Mouse (Mus musculus): Measurements from ENCODE around the gene Fam19a2.

The Fam19a2 gene

DNA sequence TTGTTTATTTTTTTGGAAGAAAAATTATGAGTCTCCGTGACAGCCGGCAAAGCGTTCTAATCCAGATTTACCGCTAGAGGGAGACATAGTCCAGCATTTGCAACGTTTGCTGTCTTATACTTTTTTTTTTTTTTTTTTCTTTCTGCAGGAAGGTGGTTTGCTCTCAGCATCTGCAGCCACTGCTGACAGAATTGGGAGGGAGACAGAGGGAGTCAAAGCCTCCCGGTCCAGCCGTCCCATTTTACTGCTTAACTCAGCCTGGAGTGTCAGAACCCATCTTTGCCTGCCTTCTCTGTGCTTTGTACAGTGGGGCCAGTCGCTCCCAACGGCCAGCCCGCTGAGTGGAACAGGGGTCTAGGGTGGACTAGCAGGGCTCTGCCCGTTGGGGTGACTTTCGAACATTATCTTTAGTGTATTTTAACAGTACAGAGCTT is at the start of gene Fam19a2:
Fam19a2 (plus strand) TSS at position 121 of the 434 bp plus-strand sequence.
- peak; percentile 76 for DNase-seq (ENCODE audit: low read depth, low spot score)

DNA sequence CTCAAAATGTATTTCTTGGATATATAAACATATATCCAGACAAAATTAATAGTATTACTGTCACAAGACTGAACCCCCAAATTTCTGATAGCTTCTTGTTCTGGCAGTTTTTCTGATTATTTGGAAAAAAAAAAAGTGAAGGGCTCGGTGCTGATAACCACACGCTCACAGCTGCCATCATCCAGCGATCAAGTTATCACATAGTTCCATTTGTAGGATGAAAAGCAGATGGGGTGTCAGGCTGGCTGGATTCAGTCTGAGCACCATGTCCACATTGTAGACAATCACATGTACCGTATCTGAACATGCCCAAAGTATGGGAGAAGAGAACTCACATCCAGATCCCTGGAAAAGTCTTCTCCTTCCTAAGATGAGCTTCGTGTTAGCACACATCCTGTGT is 41.0 kb upstream of the Fam19a2 start:
- no peak for DNase-seq (ENCODE audit: low read depth, low spot score)

DNA sequence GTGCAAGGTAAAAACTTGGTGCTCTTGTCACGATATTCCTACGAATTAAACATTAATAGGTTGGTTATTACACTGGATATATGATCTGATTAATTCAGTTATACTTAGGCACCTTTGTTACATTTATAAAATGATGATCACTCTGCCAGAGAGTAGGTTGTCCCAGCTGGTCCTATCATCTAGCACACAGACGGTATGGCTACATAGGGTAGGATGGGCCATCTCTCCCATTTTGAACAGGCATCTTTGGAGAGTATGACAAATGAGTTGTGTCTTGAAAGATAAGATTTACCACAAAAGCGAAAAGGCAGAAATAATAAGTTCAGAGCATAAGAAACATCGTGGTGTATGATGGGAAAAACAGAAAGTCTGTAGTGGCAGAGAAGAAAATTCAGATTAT is 34.4 kb upstream of the Fam19a2 start:
- no peak for DNase-seq (ENCODE audit: low read depth, low spot score)

DNA sequence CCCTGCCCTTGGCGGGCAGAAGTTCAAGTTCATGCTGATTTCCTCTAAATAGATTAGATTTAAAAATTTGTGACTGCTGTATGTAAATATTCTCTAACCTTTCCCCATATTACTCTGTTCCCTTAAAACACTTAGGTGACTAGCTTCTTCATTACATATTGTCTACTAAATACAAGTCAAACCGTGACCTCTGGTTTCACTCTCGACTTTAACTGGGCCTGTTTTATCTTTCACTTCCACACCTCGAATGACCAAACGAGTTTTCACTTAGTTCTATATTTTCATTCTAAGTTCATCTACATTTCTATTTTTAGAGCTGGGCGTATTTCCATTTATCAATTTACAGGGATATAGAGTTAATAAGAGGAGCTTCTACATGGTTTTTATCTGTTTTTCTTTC is 15.7 kb upstream of the Fam19a2 start:
- no peak for DNase-seq (ENCODE audit: low read depth, low spot score)

DNA sequence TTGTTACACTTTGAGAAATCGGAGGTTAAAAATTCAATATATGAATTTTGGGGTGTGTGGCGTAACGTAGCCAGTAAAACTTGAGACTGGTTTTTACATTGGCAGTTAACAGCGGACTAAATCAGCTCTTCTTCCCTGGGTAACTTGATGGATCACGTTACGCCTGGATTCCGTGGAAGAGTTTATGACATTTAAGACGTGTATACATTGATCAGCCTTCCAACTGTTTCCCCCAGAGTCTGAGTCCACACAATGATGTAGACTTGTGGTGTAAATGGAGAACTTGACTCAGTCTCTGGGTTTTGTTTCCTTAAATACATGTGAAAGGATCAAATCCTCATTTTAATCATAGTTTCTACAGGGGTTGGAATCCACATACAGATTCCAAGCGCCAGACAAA is 11.9 kb upstream of the Fam19a2 start:
- DNase-seq (ENCODE audit: low read depth, low spot score), result no peak

DNA sequence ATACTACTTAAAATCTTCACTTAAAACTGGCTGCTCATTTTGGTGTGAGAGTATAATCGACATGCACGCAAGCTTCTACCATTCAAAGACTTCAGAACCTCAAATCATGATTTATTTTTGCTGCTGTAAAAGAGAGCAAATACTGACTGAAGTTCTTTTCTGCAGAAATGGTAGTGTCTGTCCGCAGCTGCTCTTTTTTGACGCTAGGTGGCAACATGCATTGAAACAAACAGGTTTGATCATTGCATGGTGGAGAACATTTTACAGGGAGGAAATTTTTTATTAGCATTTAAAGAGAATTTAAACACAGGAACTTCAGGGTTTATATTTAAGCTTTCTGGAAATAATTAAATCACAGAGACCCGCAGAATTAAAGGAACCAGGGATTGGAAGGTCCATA is 9.5 kb upstream of the Fam19a2 start:
- DNase-seq (ENCODE audit: low read depth, low spot score), result peak; percentile 32

DNA sequence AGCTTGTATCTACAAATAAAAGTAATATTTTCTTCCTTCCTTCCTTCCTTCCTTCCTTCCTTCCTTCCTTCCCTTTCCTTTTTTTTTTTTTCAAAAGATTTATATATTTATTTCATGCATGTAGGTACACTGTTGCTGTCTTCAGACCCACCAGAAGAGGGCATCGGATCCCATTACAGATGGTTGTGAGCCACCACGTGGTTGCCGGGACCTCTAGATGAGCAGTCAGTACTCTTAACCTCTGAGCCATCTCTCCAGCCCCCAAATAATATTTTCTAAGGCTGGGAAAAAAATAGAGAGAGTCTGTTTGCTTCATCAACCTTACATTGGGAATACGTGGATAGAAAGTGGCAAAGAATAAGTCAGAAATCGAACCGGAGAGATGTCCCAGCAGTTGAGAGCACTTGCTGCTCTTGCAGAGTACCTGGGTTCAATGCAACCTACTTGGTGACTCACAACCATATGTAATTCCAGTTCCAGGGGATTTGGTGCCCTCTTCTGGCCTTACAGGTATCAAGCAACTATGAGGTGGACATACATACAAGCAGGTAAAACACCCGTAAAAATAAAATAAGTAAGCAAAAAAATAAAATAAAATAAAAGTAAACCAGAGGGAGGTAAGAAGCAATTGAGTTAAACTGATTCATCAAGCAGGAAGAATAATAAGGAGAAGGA is 8.0 kb upstream of the Fam19a2 start:
- DNase-seq (ENCODE audit: low read depth, low spot score), result peak; percentile 83

DNA sequence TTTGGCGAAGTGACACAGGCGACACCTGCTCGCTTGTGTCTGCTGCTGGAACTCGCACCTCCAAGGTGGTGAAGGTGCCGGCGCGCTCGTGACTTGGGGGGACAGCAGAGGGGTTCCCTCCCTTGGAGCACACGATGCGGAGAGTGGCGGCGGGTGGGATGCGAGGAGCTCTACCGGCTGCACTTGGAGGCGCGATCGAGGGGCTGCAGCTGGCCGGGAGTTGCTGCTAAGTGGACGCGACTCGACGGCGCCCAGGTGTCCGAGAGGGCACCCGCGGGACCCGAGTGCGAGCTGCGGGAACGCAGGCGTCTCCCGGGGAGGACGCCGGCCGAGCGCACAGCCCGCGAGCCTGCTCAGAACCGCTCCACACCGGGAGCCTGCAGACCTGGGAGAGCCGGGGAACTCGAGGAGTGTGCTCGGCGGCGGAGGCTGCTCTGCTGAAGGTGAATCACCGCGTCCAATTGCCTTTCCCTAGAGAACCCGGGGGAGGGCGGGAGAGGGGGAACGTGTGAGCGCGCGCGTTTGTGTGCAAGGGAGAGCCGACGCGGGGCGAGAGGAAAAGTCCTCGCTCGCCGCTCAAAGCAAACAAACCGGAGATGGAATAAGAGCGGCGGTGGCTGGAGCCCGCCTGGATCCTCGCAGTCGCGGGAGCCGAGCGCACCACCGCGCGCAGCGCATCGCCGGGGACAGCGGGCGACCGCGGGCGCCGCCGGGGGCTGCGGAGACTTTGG is 830 bp downstream of the Fam19a2 start:
- DNase-seq (ENCODE audit: low read depth, low spot score), result peak; percentile 68

DNA sequence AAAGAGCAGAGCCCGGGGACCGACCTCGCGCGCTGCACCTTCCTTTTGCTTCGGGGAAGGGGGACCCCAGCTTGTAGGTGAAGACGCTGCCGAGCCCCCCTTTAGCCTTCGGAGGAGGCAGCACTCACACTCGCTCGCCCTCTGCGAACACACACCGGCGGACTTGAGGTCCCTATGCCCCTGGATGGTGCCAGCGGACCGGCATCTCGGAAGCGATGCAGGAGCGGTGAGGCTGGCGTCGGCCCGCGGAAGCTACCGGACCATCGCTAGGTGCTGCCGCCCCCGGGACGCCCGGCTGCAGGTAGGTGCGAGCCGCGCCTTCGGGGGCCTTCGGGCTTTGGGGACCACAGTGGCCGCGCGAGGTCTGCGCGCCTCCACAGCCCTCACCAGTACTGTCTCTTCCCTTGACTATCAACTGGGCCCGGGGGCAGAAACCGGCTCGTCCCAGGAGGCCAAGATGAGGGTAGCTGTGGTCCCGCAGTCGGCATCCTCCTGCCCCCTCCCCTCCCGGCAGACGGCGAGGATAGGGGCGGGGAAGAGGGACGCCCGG is 1.5 kb downstream of the Fam19a2 start:
- DNase-seq (ENCODE audit: low read depth, low spot score), result peak; percentile 42

DNA sequence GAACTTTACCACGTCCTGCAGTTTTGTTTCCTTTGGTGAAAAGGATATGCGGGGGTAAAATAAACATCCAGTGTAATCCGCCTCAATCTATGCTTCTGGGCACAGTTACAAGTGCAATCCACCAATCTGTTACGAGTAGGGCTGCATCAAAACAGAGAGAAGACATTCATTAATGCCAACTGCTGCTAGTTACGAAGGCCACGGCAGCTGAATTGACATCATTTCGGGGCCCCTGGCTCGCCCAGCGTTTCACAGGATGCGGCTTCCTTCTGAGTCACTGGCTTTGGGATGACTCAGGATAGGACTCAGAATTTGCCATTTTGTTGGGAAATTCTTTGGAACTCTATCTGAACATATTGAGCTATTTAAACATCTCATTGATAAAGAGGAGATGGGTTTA is 4.8 kb downstream of the Fam19a2 start:
- DNase-seq (ENCODE audit: low read depth, low spot score), result no peak

DNA sequence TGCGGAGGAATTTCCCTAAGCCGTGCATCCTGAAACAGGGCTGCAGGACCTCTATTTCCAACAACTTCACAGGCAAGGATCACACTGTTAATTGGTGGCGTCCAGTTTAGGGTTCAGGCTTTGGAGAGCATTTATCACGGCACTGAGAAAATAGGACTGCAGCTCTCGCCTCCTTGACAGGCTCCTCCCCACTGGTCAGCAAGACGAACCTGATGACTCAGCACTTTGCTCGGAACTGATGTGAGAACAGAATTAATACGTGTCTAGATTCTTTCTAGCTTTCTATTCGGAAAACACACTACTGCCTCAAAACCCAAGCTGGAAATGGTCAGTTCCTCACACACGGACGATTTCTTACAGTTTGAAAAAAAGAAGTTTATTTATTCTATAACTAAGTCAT is 10.8 kb downstream of the Fam19a2 start:
- peak; percentile 14 for DNase-seq (ENCODE audit: low read depth, low spot score)

DNA sequence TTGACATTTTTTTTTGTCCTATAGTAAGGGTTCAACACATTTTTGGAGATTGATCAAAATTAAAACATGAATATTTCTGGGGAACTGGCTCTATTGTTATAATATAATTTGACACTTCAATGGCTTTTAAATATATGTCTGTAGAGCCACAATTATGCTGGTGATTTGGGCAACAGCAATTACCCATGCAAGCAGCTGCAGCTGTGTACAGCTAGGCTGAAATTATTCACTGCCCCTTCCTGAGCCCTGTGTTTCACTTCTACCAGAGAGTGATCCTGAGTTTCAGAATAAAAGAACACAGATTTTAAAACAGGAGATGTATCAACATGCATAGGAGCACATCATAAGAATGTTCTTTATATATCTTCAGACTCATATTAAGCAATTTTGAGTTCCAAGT is 43.5 kb downstream of the Fam19a2 start:
- no peak for DNase-seq (ENCODE audit: low read depth, low spot score)

DNA sequence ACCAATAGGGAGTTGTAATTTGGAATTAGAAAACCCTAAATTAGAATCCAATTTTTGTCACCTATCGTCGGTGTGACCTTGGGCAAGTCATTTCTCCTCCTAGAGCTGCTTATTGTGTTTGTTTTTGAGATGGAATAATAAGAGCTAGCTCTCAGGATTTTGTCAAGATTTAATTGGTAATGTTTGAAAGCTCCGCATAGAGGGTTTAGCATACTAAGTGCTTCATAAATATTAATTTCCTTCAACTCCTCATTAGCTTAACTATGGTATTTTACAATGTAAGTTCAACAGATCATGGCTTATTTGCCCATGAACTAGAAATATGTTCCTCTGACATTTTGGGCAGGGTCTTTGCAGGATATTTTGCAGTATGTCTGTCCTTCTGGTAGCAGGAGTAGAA is 62.5 kb downstream of the Fam19a2 start:
- DNase-seq (ENCODE audit: low read depth, low spot score), result no peak

DNA sequence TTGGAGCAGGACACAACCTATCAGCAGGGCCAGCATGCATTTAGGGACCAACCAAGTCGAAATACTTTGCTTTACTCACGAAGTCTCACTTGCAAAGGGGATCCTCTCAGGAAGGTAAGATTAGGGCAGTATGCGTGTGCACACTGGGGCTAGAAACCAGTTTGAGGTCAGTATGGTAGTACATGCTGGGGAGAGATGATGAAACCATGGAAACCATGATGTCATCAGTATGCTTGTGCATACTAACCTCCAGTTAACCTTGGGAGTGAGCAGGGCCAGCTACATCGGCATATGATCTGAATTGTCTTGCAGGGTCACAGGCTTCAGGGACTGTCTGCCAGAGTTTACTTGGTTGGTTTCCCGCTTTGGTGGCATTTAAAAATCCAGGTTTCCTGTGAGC is 77.5 kb downstream of the Fam19a2 start:
- no peak for DNase-seq (ENCODE audit: low read depth, low spot score)

DNA sequence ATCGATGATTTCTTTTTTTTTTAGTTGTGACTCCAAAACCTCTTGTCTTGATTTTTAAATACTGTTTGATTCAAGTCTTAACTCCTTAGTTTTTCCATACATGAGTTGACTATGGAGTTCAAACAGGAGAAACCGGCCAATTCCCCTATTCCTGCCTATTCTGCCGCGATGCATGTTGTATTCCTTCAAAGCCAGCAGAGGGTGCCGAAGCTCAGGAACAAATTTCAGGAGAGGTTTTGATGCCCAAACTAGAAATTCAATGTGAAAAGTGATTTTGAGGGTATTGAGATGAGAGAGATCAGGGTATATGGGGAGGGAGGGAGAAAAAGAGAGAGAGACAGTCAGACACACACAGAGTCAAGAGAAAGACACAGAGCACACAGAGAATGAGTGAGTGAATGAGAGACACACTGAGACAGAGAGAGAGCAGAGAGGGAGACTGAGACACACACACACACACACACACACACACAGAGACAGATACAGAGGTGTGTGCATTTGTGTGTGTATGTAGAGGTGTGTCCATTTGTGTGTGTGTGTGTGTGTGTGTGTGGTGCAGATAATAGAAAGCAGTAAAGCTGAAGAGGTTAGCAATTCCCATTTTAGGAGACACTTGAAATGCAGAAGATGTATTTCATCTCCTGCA is 78.9 kb downstream of the Fam19a2 start:
- peak; percentile 25 for DNase-seq (ENCODE audit: low read depth, low spot score)

DNA sequence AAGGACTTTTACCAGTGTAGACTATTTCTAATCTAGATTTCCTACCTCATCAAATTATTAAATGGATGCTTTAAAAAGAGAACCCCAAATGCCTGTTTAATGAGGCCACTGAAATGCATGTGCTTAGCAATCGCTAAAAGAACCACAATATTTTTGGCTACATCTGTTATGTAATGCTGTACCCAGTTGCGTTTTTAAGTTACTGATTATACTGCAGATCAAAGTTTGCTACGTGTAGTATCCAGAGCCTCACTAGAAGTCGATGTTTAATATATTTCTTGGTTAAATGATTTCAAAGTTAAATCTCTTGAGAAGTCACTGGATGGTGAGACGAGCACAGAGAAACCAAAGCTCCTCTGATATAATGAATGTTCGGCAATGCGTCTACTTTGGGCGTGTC is 82.5 kb downstream of the Fam19a2 start:
- DNase-seq (ENCODE audit: low read depth, low spot score), result no peak

DNA sequence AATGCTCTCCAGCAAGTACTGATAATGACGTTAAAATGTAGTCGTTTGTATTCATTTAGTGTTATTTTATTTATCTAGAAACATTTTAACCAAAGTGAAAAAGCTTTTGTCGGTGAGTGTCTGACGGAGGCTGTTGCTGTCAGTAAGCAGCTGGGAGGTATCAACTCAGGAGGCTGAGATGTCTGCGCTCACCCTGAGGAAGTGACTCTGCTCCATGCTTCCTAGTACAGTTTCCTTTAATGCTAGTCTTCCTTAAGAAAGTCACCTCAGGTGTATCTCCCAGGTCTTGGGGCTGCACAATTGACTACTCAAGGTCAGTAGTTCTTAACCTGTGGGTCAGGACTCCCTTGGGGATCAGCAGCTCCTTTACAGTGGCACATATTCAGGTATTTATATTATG is 89.9 kb downstream of the Fam19a2 start:
- no peak for DNase-seq (ENCODE audit: low read depth, low spot score)

DNA sequence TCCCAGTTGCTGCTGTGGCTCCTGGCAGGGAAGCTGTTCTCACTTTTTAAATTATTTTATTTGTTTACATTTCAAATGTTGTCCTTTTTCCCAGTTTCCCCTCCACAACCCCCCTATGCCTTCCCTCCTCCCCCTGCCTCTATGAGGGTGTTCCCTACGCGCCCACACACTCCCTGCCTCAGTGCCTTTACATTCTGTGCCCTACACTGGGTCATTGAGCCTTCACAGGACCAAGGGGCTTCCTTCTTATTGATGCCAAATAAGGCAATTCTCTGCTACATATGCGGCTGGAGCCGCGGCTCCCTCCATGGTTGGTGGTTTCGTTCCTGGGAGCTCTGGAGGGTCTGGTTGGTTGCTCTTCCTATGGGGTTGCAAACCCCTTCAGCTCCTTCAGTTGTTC is 93.2 kb downstream of the Fam19a2 start:
- no peak for DNase-seq (ENCODE audit: low read depth, low spot score)

DNA sequence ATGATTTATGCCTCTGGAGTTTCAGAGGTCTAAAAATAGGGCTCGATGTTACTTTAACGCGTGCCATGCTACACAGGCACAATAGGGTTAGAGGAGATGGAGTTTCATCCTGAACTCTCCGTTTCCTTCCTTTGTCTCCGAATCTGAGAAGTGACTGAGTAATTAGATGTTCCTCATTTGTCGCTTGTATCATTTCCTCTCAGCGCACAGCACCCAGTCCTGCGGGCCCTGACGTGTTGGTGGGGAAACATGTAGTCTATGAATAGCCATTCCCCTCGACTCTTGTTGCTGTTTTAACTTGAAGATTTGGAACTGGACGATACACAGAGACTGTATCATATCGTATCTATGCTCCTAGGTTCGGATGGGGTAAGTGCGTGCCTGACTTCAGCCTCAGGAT is 96.7 kb downstream of the Fam19a2 start:
- DNase-seq (ENCODE audit: low read depth, low spot score), result no peak

DNA sequence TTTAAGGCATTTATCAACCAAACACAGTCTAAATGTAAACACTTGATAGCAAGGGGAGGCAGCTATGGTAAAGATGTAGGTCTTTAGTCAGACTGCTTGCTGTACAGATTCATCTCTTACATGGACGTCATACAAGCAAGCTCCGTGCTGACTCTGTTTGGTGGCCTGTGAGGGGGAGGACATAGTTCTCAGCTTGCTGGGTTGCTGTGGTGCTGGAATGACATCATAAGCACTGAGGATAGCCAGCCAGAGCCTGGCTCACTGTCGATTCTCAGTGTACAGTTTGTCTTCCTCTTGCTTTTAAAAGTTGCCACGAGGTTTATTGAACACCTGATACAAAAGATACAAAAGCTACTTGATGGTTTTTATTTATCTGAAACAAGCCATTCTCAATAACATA is 100.8 kb downstream of the Fam19a2 start:
- no peak for DNase-seq (ENCODE audit: low read depth, low spot score)

DNA sequence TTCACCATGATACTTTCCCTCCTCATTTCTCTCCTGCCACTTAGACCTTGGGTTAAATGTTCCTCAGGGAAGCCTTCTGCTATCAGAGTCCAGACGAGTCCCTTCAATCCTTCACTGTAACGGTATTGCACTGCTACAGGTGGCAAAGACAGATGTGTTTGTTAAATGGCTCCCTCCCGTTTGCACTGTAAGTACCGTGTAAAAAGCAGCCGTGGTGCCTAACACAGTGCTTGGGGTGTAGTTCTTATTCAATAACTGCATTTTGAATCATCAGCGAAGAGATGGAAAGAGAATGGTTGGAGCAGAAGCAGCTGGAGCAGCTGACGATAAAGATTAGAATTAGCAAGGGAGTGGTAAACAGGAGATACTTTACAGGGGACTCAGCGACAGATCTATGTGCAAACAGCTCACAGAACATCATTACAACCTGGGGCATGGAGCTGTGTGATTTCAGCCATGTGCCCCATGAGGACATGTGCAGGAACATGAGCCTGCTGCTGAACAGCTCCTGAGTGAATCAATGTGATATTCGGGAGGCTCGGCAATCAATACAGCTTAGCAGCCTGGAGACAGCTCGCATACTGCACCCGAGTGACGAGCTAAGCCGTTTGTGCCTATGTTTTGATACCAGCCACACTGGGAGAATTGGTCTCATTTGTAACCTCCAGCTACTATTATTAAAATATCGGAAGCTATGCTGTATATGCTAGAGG is 103.5 kb downstream of the Fam19a2 start:
- DNase-seq (ENCODE audit: low read depth, low spot score), result no peak

DNA sequence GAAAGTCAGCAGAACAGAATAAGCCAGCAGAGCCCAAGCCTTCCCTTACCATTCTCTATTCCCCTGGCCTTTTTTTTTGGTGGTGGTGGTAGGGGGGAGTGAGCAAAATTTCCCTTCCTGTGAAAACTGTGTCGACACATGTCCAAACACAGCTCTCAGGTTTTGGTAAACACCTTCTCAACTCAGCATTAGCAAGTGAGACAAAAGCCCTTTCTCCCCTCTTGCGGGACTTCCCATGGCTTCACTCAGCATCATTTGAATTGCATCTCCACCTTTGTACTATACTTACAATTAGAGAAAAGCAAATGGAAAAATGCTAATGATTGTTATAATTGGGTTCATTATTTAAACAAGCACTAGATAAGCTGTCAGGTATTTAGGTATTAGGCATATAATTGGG is 119.5 kb downstream of the Fam19a2 start:
- DNase-seq (ENCODE audit: low read depth, low spot score), result no peak
